Mouse (Mus musculus) neural tube, embryonic 15.5 days (tissue): ENCODE data around the gene Coch. TPM values are rescaled to one million over a fixed set of nuclear protein-coding genes. Genes with fewer than 3 reads are reported as not detected.

Experiments used
- ATAC-seq: fragments of 200-750 bp; cut with Nextera tagmentation; 2 replicates; pipeline ENCODE4 v1.8.0; 2017; ENCODE audit warnings: mild to moderate bottlenecking, moderate TSS enrichment, moderate library complexity; ENCODE audit not compliant: low FRiP score
- H3K27ac ChIP-seq: fragments of 300-500 bp; sonication (generic); replicated peaks from 2 replicates; pipeline ENCODE4 v1.5.1; 2015; ENCODE audit warnings: mild to moderate bottlenecking, inconsistent platforms
- H3K27me3 ChIP-seq: fragments of 300-500 bp; sonication (generic); replicated peaks from 2 replicates; pipeline ENCODE4 v1.6.1; 2015; ENCODE audit warnings: inconsistent platforms
- H3K36me3 ChIP-seq: fragments of 300-500 bp; sonication (generic); 2 replicates; pipeline ENCODE4 v1.6.1; 2015; ENCODE audit warnings: inconsistent platforms
- H3K4me1 ChIP-seq: fragments of 300-500 bp; sonication (generic); 2 replicates; pipeline ENCODE4 v1.6.1; 2015; ENCODE audit warnings: inconsistent platforms
- H3K4me2 ChIP-seq: fragments of 300-500 bp; sonication (generic); 2 replicates; pipeline ENCODE4 v1.6.1; 2015; ENCODE audit warnings: inconsistent platforms, mild to moderate bottlenecking, moderate library complexity
- H3K4me3 ChIP-seq: fragments of 300-500 bp; sonication (generic); replicated peaks from 2 replicates; pipeline ENCODE4 v1.5.1; 2015; ENCODE audit warnings: mild to moderate bottlenecking, inconsistent platforms
- H3K9ac ChIP-seq: fragments of 300-500 bp; sonication (generic); replicated peaks from 2 replicates; pipeline ENCODE4 v1.6.1; 2015; ENCODE audit warnings: mild to moderate bottlenecking, inconsistent platforms
- H3K9me3 ChIP-seq: fragments of 300-500 bp; sonication (generic); replicated peaks from 2 replicates; pipeline ENCODE4 v1.6.1; 2016; ENCODE audit warnings: inconsistent platforms
- whole genome bisulfite sequencing: fragments of 180-500 bp; shearing (Covaris S2); methylation state at CpG from one replicate; pipeline ENCODE4 v1.1.7; 2015; ENCODE audit warnings: mixed read lengths; 5-methylcytosine and 5-hydroxymethylcytosine counted together
- polyA plus RNA-seq: library from polyadenylated mRNA; unstranded; fragments of >200 nt; fragmentation: Nextera tagmentation; extraction: Ambion mirVana; gene quantifications from 2 replicates; pipeline ENCODE4 v1.2.1, GENCODE M21; 2015

Gene Coch
- polyA plus RNA-seq, 1 experiment from 2014 or later = 16.5 TPM

DNA sequence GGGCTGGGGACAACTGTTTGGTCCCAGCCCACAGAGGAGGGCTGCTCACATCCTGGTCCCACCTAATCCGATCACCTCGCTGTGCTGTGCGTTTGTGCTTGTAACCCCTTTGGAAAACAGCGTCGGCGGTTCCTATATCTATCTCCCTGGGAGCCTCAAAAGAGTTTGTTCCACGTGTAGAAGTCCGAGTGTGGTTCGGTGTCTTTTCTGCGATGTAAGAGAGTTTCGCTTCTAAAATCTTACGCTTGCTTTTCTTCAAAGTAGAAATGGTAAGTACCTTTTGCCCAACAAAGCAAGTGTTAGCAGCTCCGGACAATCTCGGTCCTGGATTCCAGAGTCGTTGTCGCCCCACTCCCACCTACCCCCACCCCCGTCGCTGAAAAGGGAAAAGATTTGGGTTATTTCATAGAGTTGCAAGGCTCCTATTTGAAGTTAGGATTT lies 909 bp downstream of the Coch start:
- peak overlapping the region; percentile 65 for H3K9ac ChIP-seq
- no peaks in the 10 kb centered on the region for H3K36me3 ChIP-seq
- no peak overlapping the region for H3K27ac ChIP-seq
- no peak; the same call in 1 of the 2 replicates for ATAC-seq
- H3K9me3 ChIP-seq = no peaks in the 10 kb centered on the region
- peaks cover 21% of the 10 kb centered on the region for H3K4me1 ChIP-seq
- peak overlapping the region; percentile 82 for H3K4me3 ChIP-seq
- peak overlapping the region; percentile 99 for H3K4me2 ChIP-seq
- H3K27me3 ChIP-seq = peaks cover 26% of the 10 kb centered on the region
- under 1% methylated on average over 18 of the region's 18 CpGs for WGBS

- 95% methylated on average over 10 of the region's 10 CpGs for WGBS
- no peak overlapping the region for H3K4me2 ChIP-seq
- ATAC-seq = no peak
Observed at GRCm38 (mm10) chr12:51603306-51603705, 10.2 kb downstream of the Coch start.

GRCm38 (mm10) chr12:51606138-51606537 lies 13.0 kb downstream of the Coch start:
- no peaks in the 10 kb centered on the region for H3K4me1 ChIP-seq
- H3K4me2 ChIP-seq = no peak overlapping the region
- H3K4me3 ChIP-seq = no peak overlapping the region
- H3K27ac ChIP-seq = no peak overlapping the region
- no peaks in the 10 kb centered on the region for H3K9me3 ChIP-seq
- H3K9ac ChIP-seq = no peak overlapping the region
- ATAC-seq = no peak
- 86% methylated on average over 4 of the region's 4 CpGs for WGBS
- H3K27me3 ChIP-seq = no peaks in the 10 kb centered on the region
- peaks cover 19% of the 10 kb centered on the region for H3K36me3 ChIP-seq

More at GRCm38 (mm10) chr12:51603306-51603705, 10.2 kb downstream of the Coch start:
- Histone ChIP-seq H3K4me1 (no peaks in the 10 kb centered on the region), H3K27me3 (no peaks in the 10 kb centered on the region), H3K9me3 (no peaks in the 10 kb centered on the region), H3K36me3 (peaks cover 11% of the 10 kb centered on the region), H3K9ac (no peak overlapping the region), H3K4me3 (no peak overlapping the region), H3K27ac (no peak overlapping the region)

GRCm38 (mm10) chr12:51612361-51612760 lies 19.2 kb downstream of the Coch start:
- no peaks in the 10 kb centered on the region for H3K9me3 ChIP-seq
- H3K27ac ChIP-seq = no peak overlapping the region
- H3K4me2 ChIP-seq = no peak overlapping the region
- no peak overlapping the region for H3K9ac ChIP-seq
- H3K36me3 ChIP-seq = peaks cover 39% of the 10 kb centered on the region
- no peak for ATAC-seq
- no peaks in the 10 kb centered on the region for H3K27me3 ChIP-seq
- H3K4me3 ChIP-seq = no peak overlapping the region
- H3K4me1 ChIP-seq = no peaks in the 10 kb centered on the region
- WGBS = 97% methylated on average over 5 of the region's 5 CpGs

DNA sequence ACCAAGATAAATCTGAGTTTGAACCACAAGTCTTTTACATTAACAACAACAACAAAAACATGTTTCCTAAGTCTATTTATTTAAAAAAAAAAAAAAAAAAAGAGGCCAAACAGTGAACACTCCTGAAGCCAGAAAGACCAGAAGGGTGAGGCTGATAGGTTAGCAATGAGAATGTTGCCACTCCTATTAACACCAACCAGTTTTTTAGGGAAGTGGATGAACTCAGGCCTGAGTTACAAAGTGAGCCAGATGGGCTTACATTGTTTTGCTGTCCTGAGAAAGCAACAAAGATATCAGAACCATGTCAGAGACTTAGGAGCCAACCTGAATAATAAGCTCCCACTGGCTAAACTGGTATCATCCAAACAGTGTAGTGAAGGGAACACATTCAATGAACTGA lies 27.4 kb downstream of the Coch start:
- H3K36me3 ChIP-seq = peaks cover 17% of the 10 kb centered on the region
- H3K27ac ChIP-seq = no peak overlapping the region
- H3K9me3 ChIP-seq = no peaks in the 10 kb centered on the region

DNA sequence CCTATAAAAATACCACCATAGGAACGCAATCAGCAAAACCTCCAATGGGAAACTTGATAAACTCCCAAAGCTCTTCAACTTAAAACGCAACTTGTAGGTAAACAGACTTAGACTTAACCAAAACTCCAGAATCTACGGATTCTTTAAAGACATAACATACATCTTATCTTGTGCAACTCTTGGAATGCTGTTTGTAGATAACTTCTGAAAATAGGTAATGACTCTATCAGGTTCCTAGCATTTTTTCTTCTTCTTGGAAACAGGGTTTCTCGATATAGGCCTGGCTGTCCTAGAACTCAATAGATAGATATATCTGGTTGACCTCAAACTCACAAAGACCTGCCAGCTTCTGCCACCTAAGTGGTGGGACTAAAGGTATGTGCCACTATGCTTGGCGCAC lies 28.0 kb downstream of the Coch start:
- WGBS = 96% methylated on average over 5 of the region's 5 CpGs
- ATAC-seq = no peak
- peaks cover 17% of the 10 kb centered on the region for H3K36me3 ChIP-seq
- H3K9me3 ChIP-seq = no peaks in the 10 kb centered on the region
- no peak overlapping the region for H3K4me2 ChIP-seq
- no peak overlapping the region for H3K27ac ChIP-seq
- H3K9ac ChIP-seq = no peak overlapping the region
- H3K4me1 ChIP-seq = no peaks in the 10 kb centered on the region
- H3K27me3 ChIP-seq = no peaks in the 10 kb centered on the region
- H3K4me3 ChIP-seq = no peak overlapping the region

More for the DNA sequence above, 27.4 kb downstream of the Coch start:
- no peaks in the 10 kb centered on the region for H3K27me3 ChIP-seq
- H3K4me3 ChIP-seq = no peak overlapping the region
- no peak overlapping the region for H3K4me2 ChIP-seq
- no peak overlapping the region for H3K9ac ChIP-seq
- no peak for ATAC-seq
- H3K4me1 ChIP-seq = no peaks in the 10 kb centered on the region

- WGBS = 69% methylated on average over 5 of the region's 5 CpGs
- no peaks in the 10 kb centered on the region for H3K27me3 ChIP-seq
- H3K9ac ChIP-seq = no peak overlapping the region
- H3K4me1 ChIP-seq = no peaks in the 10 kb centered on the region
- peak; percentile 76; the same call in 1 of the 2 replicates for ATAC-seq
- H3K27ac ChIP-seq = no peak overlapping the region
- H3K4me2 ChIP-seq = no peak overlapping the region
- peaks cover 11% of the 10 kb centered on the region for H3K36me3 ChIP-seq
- H3K4me3 ChIP-seq = no peak overlapping the region
- no peaks in the 10 kb centered on the region for H3K9me3 ChIP-seq
Observed at GRCm38 (mm10) chr12:51622670-51623365, 29.7 kb downstream of the Coch start.

- Histone ChIP-seq H3K4me3 (no peak overlapping the region), H3K9me3 (no peaks in the 10 kb centered on the region), H3K4me1 (no peaks in the 10 kb centered on the region), H3K27me3 (no peaks in the 10 kb centered on the region), H3K36me3 (peaks cover 8% of the 10 kb centered on the region), H3K9ac (no peak overlapping the region), H3K4me2 (no peak overlapping the region), H3K27ac (no peak overlapping the region)
- peak; percentile 61; the same call in 1 of the 2 replicates for ATAC-seq
Observed at GRCm38 (mm10) chr12:51623366-51623694, 30.2 kb downstream of the Coch start.

DNA sequence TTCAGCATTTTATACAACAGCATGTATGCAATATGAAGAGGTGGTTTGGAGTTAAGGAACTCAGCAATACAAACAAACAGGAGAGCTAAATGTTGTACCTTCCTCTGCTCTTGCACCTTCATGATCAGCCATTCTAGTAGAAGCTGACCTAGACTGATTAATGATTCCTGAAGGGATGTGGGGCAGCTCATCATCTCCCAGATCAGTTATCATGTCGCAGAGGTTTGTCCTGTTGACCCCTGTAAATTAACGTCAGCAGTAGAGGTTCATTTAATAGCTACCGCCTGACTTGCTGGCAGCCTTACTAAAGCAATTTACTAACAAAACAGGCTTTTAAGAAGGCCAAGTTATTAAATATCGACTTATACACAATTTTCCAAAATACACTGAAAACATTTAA lies 40.3 kb downstream of the Coch start:
- Histone ChIP-seq H3K27me3 (no peaks in the 10 kb centered on the region), H3K27ac (no peak overlapping the region), H3K9ac (no peak overlapping the region), H3K36me3 (no peaks in the 10 kb centered on the region), H3K4me3 (no peak overlapping the region), H3K4me1 (no peaks in the 10 kb centered on the region), H3K9me3 (no peaks in the 10 kb centered on the region), H3K4me2 (no peak overlapping the region)
- 76% methylated on average over 4 of the region's 4 CpGs for WGBS
- no peak for ATAC-seq

DNA sequence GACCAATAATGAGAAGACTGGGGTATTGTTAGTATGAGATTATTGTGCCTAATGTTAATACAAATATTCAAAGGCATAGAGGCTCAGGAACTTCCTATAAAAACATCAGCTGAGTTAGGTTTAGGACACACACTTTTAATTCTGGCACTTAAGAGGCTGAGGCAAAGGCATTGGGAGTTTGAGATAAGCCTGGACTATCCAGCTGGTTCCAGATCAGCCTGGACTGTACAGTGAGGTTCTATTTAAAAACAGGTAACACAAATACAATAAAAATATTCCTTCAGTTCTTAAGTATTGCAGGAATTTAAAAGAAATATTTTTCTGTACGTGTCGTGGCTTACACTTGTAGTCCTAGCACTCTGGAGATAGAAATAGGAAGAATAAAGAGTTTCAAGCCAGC lies 43.1 kb downstream of the Coch start:
- H3K27ac ChIP-seq = no peak overlapping the region
- H3K4me1 ChIP-seq = no peaks in the 10 kb centered on the region
- no peaks in the 10 kb centered on the region for H3K9me3 ChIP-seq
- H3K27me3 ChIP-seq = no peaks in the 10 kb centered on the region
- H3K4me3 ChIP-seq = no peak overlapping the region
- no peaks in the 10 kb centered on the region for H3K36me3 ChIP-seq
- no peak for ATAC-seq
- no peak overlapping the region for H3K4me2 ChIP-seq
- no peak overlapping the region for H3K9ac ChIP-seq
- 94% methylated on average over 2 of the region's 2 CpGs for WGBS

- no peaks in the 10 kb centered on the region for H3K27me3 ChIP-seq
- no peak for ATAC-seq
- no peaks in the 10 kb centered on the region for H3K36me3 ChIP-seq
- no peak overlapping the region for H3K9ac ChIP-seq
- H3K27ac ChIP-seq = no peak overlapping the region
- H3K9me3 ChIP-seq = no peaks in the 10 kb centered on the region
- no peaks in the 10 kb centered on the region for H3K4me1 ChIP-seq
- H3K4me3 ChIP-seq = no peak overlapping the region
- 76% methylated on average over 2 of the region's 2 CpGs for WGBS
- no peak overlapping the region for H3K4me2 ChIP-seq
Observed at GRCm38 (mm10) chr12:51636689-51637470, 43.7 kb downstream of the Coch start.

DNA sequence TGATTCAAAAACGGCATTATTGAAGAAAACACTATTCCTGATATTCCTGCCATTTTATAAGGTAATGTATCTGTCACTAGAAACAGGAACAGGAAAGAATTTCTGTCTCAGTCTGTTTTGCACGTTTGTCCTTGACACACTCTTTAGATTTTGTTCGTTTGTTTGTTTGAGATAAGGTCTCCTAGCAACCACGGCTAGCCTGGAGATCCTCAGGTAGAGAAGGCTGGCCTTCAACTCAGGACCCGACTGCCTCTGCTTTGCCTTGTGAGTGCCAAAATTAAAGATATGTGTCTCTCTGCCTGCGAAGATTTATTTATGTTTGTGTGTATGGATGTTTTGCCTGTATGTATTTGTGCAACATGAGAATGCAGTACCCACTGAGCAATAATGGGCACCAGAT lies 48.7 kb downstream of the Coch start:
- no peak overlapping the region for H3K27ac ChIP-seq
- no peaks in the 10 kb centered on the region for H3K27me3 ChIP-seq
- no peak overlapping the region for H3K4me3 ChIP-seq
- ATAC-seq = no peak
- no peaks in the 10 kb centered on the region for H3K4me1 ChIP-seq
- no peaks in the 10 kb centered on the region for H3K9me3 ChIP-seq
- peaks cover 6% of the 10 kb centered on the region; the same call in 1 of the 2 replicates for H3K36me3 ChIP-seq
- no peak overlapping the region for H3K9ac ChIP-seq
- 78% methylated on average over 6 of the region's 6 CpGs for WGBS
- H3K4me2 ChIP-seq = no peak overlapping the region
